Mouse (Mus musculus) ES-Bruce4 (cell line): ENCODE data around the gene Egflam.

Experiments used
- EP300 ChIP-seq: IDR thresholded peaks from 2 replicates; pipeline ENCODE4 v1.6.1; 2011; ENCODE audit warnings: low read depth, low read length; ENCODE audit not compliant: insufficient read depth
- POLR2A ChIP-seq: IDR thresholded peaks from one replicate; pipeline ENCODE4 v1.8.1; 2011; ENCODE audit warnings: low read length; ENCODE audit not compliant: insufficient read depth

DNA sequence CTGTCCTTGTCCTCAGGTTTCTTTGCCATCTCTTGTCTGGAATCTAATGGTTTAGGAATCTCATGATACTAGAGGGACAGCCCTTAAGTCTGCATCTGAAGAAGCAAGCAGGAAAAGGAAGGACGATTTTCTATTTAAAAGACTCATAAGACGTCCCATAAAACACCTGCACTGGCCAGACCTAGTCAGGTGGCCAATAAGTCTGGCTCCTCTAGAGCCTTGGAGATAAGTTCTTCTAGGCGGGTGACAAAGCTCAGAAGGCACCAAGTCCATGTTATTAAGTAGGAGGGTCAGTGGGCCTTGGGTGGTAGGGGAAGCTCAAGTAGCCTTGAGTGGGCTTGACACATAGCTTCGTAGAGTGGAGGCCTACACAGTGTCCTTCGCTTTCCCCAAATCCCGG lies 240.5 kb downstream of the Egflam start:
- TF ChIP-seq EP300, result no peak
- no peak for TF ChIP-seq POLR2A
